16 mouse cellular contexts compared by ENCODE assay signal in genomic region chr10:75320321-75320720, GRCm38 (mm10). TPM values are rescaled to one million over a fixed set of nuclear protein-coding genes. Genes with fewer than 3 reads are reported as not detected.
A peak's percentile ranks its signal among the peaks of the same experiment; 100 is the strongest.
DNase-seq lines count a peak whose midpoint lies in the region; ATAC-seq and TF ChIP-seq lines count a peak whose summit lies in the region.
"Had no signal": no experiment of that assay in that cellular context is flagged by ENCODE, and none has a peak within 500 bp of the region (broad histone marks: within the 10 kb centered on the region; RNA-seq: fewer than 3 reads in every experiment).

No protein-coding gene starts in this region.

- peaks cover 22% of the 10 kb centered on the region for H3K27me3 ChIP-seq in liver, postnatal 0 days (ENCODE audit: insufficient read depth, low read length)
- peaks cover 19% of the 10 kb centered on the region; the same call in 1 of the 2 replicates for H3K27me3 ChIP-seq in intestine, embryonic 16.5 days (replicated peaks; ENCODE audit: control insufficient read depth, insufficient read depth, low read length)

- no peak for TF ChIP-seq EP300 in liver, postnatal 0 days (IDR thresholded peaks at IDR 0.05; ENCODE audit: low read depth)

- H3K36me3 ChIP-seq in liver, postnatal 0 days (replicated peaks; ENCODE audit: insufficient read depth, low read length): no peaks in the 10 kb centered on the region
- H3K36me3 ChIP-seq in intestine, embryonic 16.5 days (ENCODE audit: control insufficient read depth, insufficient read depth, low read length): no peaks in the 10 kb centered on the region
- H3K36me3 ChIP-seq: embryonic facial prominence, embryonic 10.5 days; hindbrain, embryonic 15.5 days; midbrain, embryonic 12.5 days; neural tube, embryonic 13.5 days had no signal

- WGBS in liver, postnatal 0 days (ENCODE audit: insufficient replicate concordance): 29% methylated on average over 4 of the region's 4 CpGs
- WGBS in intestine, embryonic 16.5 days: 57% methylated on average over 4 of the region's 4 CpGs

- TF ChIP-seq CTCF in liver, postnatal 0 days (IDR thresholded peaks at IDR 0.05; ENCODE audit: low read depth): no peak

- no peak overlapping the region for H3K4me3 ChIP-seq in liver, postnatal 0 days (ENCODE audit: low read depth, low read length)
- no peak overlapping the region for H3K4me3 ChIP-seq in intestine, embryonic 16.5 days (ENCODE audit: low read length)
- H3K4me3 ChIP-seq: embryonic facial prominence, embryonic 10.5 days; hindbrain, embryonic 15.5 days; midbrain, embryonic 12.5 days; neural tube, embryonic 13.5 days had no signal

- peak overlapping the region; percentile 22; the same call in 1 of the 2 replicates for H3K4me2 ChIP-seq in liver, postnatal 0 days (ENCODE audit: low read depth, low read length)
- H3K4me2 ChIP-seq in intestine, embryonic 16.5 days (ENCODE audit: low read depth, low read length): no peak overlapping the region
- H3K4me2 ChIP-seq: hindbrain, embryonic 15.5 days; liver, embryonic 11.5 days; midbrain, embryonic 12.5 days had no signal

- H3K27ac ChIP-seq in liver, postnatal 0 days (ENCODE audit: low read depth): no peak overlapping the region
- H3K27ac ChIP-seq in intestine, embryonic 16.5 days (ENCODE audit: low read length): no peak overlapping the region
- H3K27ac ChIP-seq: embryonic facial prominence, embryonic 10.5 days; hindbrain, embryonic 15.5 days; midbrain, embryonic 12.5 days; neural tube, embryonic 13.5 days; stomach, postnatal 0 days had no signal

- no peak overlapping the region for H3K9ac ChIP-seq in liver, postnatal 0 days (replicated peaks)
- no peak overlapping the region for H3K9ac ChIP-seq in intestine, embryonic 16.5 days (ENCODE audit: low read depth, low read length)
- H3K9ac ChIP-seq: hindbrain, embryonic 15.5 days; midbrain, embryonic 12.5 days; neural tube, embryonic 13.5 days had no signal

- no peak for DNase-seq in liver, postnatal 0 days
- no peak for DNase-seq in liver
- peak; percentile 77 for DNase-seq in naive thymus-derived CD4-positive, alpha-beta T cell, adult 2 months (ENCODE audit: low read depth)
- DNase-seq in thymus, postnatal 4 days: peak; percentile 70
- DNase-seq in adrenal gland, postnatal 14 days: no peak
- DNase-seq: cerebellum, adult 9-10 months; right cerebral cortex, postnatal 14 days had no signal

- H3K4me1 ChIP-seq in liver, postnatal 0 days (ENCODE audit: insufficient read depth): peaks cover 20% of the 10 kb centered on the region
- H3K4me1 ChIP-seq in intestine, embryonic 16.5 days (ENCODE audit: control insufficient read depth, insufficient read depth, low read length): peaks cover 10% of the 10 kb centered on the region; the same call in 1 of the 2 replicates

- no peak for ATAC-seq in liver, postnatal 0 days
- peak; percentile 81 for ATAC-seq in activated CD4-positive, CD25-positive, alpha-beta regulatory T cell, adult 4 months
- ATAC-seq in intestine, embryonic 16.5 days: no peak
- ATAC-seq: lung, postnatal 0 days had no signal

- no peaks in the 10 kb centered on the region for H3K9me3 ChIP-seq in liver, postnatal 0 days (ENCODE audit: low read length)
- no peaks in the 10 kb centered on the region for H3K9me3 ChIP-seq in intestine, embryonic 16.5 days (ENCODE audit: control insufficient read depth, low read length)
- H3K9me3 ChIP-seq: embryonic facial prominence, embryonic 10.5 days; hindbrain, embryonic 15.5 days; midbrain, embryonic 12.5 days; neural tube, embryonic 13.5 days had no signal

RNA-seq across cellular contexts. Expression of gene Adora2a, which starts 3.6 kb away (rescaled TPM):
- 1.8 and 1.9 TPM in 2 replicates for polyA plus RNA-seq in liver, postnatal 0 days (2015; fragmentation: Nextera tagmentation; extraction: Ambion mirVana)
- polyA plus RNA-seq in activated CD4-positive, CD25-positive, alpha-beta regulatory T cell, adult 4 months (2017; shearing (Covaris generic)): 10 to 100 TPM; 18.6 to 30.1 TPM
- 2.9 and 3.2 TPM in 2 replicates for polyA plus RNA-seq in intestine, embryonic 16.5 days (2015; fragmentation: Nextera tagmentation; extraction: Ambion mirVana)
- 6.9 and 10.6 TPM in 2 replicates for total RNA-seq in adrenal gland, postnatal 14 days (2021)

Comparison
In these comparisons a context has a peak if more than half of its experiments do, and no peak if none do; other contexts are left out.
1. DNase-seq: peak in naive thymus-derived CD4-positive, alpha-beta T cell, adult 2 months (single experiment) and thymus, postnatal 4 days (single experiment); none in liver, postnatal 0 days (single experiment), liver (single experiment) and adrenal gland, postnatal 14 days (single experiment).